Mouse (Mus musculus): ENCODE data around the gene Arid1a.

Arid1a gene

DNA sequence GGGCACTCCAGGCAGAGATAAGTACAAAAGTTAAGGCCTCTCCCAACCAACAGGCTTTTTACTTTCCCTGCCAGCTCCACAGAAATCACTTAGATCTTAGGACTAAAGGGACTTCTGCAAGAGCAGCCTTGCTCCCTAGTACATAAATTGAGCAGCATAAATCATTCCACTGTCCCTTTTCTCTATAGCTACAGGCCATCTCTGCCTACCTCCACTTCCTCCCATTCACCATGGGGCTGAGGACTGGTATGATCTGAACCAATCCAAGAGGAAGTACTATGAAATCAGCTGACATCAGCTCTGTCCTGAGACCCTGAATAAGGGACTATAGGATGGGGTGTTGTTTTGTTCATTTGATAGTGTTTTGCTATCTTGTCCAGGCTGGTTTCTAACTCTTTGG, 26.4 kb downstream of the Arid1a start:
- DNase-seq (ENCODE audit: low read depth, low spot score): no peak

DNA sequence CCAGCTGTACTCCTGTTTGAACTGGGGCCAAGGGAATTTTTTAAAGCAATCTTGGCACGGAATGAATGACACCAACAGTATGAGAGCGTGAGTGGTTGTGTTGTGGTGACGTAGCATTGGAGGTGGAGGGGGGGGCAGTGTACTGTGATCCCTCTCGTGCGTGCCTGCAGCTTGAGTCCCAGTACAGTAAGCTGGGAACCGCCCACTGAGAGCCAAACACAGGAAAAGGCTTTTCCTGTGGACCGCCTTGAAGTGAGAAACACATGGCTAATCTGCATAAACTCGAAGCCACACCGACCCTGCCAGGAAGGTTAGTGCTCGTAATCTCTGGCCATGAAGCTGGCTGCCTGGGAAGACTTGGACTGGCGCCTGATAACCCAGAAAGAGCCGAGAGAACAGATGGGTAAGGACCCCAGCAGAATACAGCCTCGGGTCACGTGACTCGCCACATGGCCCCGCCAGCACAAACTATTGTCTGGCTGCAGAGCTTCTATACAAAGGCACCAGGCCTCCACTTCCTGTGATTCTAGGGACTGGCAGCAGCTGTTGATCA, 27.0 kb downstream of the Arid1a start:
- peak; percentile 80 for DNase-seq (ENCODE audit: low read depth, low spot score)

DNA sequence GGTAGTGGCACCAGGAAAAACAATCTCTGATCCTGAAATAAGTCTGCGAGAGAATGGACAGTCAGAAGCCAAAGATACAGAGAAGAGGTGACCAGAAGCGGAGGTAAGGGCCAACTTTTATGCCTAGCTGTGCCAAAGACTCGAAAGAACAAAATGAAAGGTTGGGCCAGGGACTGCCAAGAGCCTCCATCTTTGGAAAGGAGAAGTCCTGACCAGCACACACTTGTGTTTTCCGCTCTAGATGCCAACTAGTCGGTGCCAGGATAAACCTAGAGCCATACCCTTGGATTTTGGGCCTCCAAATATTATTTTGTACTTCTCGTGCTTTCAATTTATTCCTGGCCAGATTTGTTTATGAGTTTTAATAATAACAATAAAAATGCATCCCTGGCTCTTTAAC, 27.6 kb downstream of the Arid1a start:
- DNase-seq (ENCODE audit: low read depth, low spot score): no peak

DNA sequence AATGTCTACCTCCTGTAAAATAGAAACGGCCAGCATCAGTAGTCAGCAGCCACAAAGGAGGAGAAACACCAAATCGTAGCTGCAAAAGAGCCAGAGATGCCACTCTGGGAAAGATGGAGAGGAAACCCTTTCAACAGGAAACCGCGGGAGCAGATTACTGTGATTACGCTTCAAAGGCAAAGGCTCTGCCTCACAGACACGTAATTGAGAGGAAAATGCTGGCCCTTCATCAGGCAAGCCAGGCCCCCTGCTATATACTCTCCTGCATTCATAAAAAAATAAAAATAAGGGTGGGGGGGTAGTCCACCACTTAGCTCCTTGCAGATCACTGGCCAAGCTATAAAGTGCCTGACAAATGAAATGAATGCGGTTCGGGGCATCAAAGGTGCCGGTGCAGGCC, 28.3 kb downstream of the Arid1a start:
- peak; percentile 50 for DNase-seq (ENCODE audit: low read depth, low spot score)

DNA sequence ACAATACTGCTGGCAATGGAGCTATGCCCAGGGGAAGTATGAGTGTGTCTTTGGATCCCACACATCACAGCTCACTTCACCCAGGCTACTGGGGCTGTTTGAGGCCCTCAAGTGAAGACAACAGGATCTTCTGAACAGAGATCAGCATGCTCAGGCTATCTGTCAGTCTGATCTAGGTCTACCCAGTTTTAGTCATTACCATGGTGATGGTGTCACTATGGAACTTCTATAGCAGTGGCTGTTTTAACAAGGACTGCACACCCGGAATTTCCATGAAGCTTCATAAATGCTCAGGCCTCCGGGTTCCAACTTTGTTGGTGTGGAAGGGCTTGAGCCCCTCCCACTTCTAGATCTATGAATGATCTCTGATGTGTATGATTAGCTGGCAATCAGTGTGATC, 30.9 kb downstream of the Arid1a start:
- peak; percentile 57 for DNase-seq (ENCODE audit: low read depth, low spot score)

DNA sequence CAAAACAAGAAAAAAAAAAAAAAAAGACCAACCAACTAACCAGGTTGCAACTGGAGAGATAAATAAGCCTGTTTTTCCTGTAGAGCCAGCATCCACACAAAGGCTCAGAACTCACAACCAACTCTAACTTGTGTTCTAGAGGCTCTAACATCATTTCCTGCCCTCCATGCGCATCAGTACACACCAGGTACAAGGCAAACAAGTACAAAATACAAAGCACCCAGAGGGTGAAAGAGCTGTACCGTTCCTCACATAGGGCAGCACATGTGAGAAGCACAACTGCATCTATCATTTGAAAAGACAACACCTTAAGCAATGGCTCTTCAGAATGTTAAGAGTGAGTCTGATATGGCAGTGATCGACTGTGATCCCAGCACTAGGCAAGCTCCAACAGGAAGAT, 36.8 kb downstream of the Arid1a start:
- DNase-seq (ENCODE audit: low read depth, low spot score): peak; percentile 33

DNA sequence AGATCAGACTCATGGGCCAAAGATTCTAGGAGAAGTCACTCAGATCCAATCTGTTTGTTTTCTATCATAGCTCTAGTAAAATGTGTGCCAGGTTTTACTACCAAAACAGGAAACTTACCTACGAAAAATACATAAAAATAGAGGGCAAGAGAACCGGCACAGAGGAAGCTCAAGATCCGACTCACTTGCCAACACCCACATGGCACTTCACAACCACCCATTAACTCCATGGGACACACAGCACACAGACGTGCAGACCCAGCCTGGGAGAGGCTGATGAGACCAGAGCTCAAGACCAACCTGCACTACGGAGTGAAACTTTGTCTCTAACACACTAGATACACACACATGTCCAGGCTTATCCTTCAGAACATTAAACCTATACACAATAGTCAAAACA, 43.8 kb downstream of the Arid1a start:
- peak; percentile 46 for DNase-seq (ENCODE audit: low read depth, low spot score)

DNA sequence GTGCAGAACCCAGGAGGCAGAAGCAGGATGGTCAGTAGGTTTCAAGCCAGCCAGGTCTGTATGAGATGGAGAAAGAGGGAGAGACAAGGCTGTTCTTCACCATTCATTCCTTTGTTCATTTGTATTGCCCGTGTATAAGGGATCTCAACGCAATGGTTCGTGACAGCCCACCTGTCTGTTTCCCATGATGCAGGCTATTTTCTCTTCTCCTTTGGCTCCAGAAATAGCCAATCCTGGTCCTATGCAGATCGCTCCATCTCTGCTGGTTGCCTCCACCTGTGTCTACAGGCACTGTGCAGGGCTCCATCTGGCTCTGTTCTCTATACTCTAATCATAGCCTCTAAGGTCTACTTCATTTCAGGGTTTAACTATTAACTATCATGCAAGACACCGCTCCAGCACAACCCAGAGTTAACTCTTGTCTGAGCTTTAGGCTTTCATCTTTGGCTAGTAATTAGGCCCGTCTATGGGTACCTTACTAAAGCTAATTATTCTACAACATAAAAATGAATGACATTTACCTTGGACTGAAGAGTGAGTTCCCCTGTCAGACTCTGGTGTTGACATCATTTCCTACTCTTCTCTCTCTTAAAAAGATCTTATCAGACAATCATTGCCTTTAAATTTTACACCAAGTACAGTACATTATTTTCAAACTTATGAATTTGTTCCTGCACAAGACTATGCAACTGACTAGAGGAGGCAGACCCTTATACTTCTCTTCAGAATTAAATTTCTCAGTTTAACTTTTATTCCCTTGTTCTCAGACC, 45.1 kb downstream of the Arid1a start:
- DNase-seq (ENCODE audit: low read depth, low spot score): peak; percentile 51

DNA sequence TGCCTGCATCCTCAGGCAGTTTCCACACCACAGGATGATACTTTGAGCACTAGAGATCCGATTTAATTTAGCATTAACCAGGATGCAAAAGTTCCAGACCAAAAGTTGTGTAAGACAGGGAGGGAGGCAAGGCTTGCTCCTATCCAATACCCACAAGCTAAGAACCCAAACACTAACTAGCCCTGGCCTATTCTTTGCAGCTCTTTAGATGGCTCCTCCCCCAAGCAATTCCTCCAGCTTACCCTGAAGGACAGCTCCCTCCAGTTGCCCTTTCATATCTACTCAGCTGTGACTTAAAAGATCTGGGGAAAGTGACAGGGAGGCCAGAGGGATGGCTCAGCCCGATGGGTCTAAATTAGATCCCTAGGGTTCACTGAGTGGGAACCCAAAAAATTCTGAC, 47.2 kb downstream of the Arid1a start:
- no peak for DNase-seq (ENCODE audit: low read depth, low spot score)

DNA sequence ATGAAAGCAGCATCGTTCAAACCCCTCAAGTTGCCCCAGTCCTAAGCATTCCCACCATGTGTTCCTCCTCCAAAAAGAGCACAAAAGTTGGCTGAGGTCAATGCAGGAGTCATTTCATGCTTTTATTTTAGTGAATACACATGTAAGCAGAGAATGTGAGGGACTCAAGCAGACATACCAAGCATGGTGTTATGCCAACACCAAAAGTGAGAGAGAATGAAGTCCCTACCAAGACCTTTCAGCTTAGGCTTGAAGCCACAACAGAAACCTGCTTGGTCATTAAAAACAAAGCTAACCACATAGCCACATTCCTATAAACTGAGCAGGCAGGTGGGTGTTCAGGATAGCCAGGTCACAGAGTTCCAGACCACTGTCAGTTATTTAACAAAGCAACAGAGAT, 49.1 kb downstream of the Arid1a start:
- DNase-seq (ENCODE audit: low read depth, low spot score): no peak

DNA sequence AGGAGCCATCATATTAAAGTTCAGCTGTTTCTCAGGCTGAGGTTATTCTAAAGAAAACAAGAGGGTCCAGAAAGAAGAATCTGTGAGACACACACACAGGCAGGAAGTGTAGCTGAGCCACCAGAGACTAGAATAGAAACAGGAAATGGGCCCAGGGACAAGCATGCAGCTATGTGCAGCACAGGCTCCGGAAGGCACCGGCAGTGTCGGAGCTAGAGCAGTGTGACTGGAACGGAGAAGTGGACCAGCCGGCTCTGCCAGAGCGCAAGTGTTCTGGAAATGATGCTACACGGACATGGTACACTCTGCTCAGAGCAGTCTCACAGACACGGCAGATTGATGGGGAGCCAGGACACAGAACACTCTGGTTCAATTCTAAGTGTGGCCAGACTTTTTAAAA, 49.6 kb downstream of the Arid1a start:
- DNase-seq (ENCODE audit: low read depth, low spot score): peak; percentile 88

DNA sequence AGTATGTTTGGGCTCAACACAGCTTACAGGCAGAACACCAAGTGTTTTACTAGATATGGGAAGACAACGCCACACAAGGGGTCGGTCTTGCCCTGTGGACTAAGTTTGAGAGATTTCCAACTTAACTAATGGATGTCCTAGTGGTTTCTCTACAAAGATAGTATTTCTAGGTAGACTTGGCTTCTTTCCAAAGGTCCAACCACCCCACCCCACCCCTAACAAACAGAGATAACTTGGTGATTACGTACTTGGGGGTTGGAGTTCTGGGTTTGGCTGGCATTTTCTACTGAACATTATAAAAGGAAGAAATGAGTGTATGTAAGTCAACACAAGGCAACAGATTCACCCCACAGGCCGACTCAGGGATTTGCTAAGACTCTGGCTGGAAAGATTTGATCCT, 51.5 kb downstream of the Arid1a start:
- no peak for DNase-seq (ENCODE audit: low read depth, low spot score)

DNA sequence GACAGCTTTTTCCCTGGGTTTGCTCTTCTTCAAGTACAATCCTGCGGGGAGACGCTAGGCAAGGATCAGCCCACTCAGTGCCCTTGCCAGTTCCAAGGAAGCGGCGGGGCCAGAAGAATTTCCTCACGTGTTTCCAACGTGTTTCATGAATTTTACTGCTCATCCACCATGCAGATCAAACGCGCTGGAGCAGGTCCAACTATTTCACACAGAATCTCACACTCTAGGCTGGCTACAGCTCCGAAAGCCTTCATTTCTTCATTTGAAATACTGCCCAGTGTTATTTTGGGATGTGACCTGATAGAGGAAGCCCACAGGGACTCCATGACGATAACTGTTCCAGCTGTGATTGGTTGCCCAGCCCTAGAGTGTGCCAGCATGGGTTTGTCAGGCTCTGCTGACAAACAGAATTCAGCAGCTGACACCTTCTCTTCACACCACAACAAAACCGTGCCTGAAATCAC, 55.6 kb downstream of the Arid1a start:
- DNase-seq (ENCODE audit: low read depth, low spot score): no peak

DNA sequence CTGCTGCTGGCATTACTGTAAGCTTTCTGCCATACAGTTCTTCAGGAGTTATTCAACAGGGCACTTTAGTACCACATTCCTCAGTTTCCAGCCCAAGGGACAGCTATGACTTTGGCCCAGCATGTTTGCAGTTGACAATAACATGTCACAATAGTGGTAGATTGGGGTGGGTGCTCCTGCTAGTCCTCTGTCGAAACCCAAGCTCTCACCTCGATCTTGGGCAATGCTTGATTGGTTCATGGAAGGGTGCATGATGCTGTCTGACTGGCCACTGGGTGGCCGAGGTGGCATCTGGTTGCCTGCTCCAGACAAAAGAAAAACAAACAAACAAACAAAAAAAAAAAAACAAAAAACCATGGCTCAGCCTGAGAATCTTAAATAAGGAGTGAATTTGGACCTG, 61.2 kb downstream of the Arid1a start:
- no peak for DNase-seq (ENCODE audit: low read depth, low spot score)

DNA sequence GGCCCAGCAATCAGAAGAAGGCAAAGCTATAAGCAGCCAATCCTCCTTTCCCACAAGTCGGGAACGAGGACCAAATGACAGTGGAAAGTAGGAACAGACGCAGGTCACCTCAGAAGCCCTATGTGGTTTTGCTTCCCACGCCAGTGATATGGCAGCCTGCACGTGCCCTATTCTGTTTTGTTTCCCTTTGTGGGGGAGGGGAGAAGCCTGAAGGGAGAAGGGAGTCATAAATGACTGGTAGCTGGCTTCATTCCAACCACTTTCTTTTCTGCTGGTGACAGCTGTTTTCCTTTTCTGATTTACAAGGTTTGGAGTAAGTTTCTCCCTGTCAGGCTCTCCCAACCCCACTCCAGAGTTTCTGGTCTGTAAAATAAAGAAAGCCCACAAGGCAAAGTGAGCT, 66.3 kb downstream of the Arid1a start:
- peak; percentile 31 for DNase-seq (ENCODE audit: low read depth, low spot score)

DNA sequence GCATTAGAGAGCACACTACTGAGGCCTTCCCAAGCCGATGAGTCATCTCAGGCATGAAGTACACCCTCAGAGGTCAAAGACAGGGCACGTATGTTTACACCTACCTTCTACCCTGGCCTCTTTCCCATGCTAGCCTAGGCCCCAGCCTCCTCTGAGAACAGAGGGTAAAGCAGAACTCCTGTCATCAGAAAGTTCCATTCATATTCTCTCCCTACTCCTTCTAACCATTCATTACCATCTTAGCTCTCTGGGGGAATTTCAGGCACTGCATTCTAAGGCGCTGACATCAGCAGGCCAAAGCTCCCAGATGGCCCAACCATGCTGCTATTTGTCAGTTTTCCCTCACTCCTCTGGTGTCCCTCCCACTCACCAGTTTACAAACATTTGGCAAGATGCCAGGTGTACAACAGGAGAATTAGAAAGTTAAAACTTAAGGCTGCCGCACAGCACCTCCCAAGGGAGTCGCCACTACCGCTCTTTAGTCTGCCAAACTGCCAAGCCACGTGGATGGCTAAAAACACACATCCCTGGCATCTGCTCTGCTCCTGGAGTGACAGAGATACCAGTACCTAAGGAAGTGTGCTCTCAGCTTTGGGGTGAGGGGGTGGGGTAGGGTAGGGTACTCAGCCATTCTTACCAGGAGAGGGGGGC, 68.0 kb downstream of the Arid1a start:
- DNase-seq (ENCODE audit: low read depth, low spot score): peak; percentile 60

DNA sequence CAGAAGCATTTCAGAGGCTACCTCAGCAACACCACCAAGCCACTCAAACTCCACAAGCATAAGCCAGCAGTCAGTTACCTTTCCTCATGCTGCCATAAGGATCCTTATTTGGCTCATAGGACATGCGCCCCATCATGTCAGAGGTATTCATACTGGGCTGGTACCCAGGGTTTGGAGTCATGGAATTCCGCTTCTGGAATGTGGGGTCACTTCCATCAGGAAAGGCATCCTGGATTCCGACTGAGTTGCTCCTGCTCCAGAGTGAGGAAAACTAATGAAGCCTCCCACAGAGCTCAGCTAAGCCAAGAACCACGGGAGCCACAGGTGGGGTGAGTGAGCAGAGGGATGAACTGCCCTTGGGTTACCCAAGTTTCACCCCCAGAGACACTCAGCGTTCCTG, 69.4 kb downstream of the Arid1a start:
- DNase-seq (ENCODE audit: low read depth, low spot score): no peak

DNA sequence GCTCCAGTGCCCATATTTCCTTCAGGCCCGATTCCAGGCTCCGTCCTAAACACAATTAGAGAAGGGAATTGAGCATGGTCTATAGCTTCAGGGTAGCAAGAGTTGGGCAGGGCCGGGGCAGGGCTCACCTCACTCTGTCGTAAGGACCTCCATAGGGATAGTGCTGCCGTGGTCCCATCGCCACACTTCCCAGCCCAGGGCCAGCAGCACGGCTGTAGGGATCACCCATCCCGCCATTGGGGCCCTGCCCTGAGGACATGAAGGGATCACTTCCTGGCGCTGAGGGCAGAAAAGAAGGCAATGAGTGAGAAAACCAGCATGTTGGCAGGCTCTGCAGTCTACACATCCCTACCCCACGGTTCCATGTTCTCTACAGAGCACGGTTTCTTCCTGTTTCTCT, 70.1 kb downstream of the Arid1a start:
- no peak for DNase-seq (ENCODE audit: low read depth, low spot score)

DNA sequence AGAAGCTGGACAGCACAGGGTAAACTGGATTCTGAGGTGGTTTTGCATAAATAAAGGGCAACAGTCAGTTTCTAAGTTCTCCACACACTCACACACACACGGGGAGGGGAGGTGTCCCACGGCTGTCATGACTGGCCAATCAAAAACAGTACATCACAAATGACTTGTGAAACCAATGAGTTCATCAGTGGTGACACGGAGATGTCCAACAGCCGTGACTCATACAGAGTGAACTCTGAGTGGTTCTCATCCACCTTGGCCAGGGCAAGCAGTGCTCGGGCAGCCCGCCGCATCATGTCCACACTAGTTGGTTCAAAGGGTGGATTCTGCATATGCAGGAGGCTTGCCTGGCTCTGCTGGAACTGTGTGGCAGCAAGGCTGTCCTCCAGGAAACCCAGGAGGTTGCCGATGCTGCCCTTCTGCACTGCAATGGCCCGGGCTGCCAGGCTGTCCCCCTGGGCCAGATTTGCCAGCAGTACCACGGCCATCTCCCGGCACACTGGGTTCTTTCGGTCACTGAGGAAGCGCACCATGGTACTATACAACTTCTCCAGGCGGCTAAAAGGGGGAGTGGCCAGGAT, 76.3 kb downstream of the Arid1a start:
- no peak for DNase-seq (ENCODE audit: low read depth, low spot score)

DNA sequence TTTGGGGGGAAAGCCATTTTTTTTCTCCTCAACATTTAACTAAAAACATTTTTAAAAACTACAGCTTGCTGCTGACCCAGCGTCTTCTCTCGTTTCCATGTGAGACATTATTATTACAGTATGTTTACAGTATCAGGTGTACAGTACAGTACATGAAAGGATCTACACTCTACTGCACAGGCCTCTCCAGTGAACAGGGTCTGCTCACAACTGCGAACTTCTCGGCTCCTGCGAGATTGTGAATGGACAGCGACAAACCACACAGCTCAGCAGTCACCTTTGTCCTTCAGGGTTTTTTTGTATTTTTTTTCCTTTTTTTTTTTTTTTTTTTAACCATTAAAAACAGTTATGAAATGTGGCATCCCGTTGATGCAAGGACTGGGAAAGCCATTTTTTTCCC, 76.9 kb downstream of the Arid1a start:
- no peak for DNase-seq (ENCODE audit: low read depth, low spot score)

DNA sequence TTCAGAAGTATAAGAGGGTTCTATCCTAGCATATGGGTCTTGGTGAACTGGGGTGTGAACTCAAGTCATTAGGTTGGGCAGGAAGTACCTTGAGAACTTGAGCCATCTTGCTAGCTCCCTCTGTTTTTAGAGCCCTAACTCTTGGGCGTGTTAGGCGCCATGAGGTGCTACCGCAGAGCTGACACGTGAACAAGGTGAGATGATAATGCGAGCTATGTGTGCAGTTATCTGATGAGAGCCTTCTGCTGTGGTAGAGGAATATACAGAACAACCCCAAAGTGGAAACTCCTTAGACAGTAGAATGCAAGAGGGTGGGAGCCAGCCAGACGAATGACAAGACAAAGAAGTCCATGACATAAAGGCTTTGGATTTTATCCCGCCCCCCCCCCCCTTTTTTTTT, 79.3 kb downstream of the Arid1a start:
- peak; percentile 68 for DNase-seq (ENCODE audit: low read depth, low spot score)

DNA sequence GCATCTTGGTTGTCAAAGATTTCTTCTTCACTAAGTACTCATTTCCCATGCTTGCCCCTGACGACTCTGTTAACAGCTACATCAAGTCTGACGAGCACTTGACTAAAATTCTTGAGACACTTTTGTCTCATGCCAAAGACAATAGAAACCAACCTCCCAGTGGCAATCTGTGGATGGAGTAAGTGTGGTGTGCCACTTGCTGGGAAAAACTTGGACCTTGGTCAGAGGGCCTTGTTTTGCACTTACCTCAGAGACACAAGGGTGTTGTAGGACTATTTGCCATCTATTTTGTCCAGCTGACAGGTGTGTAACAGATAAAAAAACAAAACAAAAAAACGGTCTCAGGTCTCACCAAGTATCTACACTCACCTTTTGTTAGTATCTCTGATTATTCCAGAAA, 80.4 kb downstream of the Arid1a start:
- DNase-seq (ENCODE audit: low read depth, low spot score): no peak

DNA sequence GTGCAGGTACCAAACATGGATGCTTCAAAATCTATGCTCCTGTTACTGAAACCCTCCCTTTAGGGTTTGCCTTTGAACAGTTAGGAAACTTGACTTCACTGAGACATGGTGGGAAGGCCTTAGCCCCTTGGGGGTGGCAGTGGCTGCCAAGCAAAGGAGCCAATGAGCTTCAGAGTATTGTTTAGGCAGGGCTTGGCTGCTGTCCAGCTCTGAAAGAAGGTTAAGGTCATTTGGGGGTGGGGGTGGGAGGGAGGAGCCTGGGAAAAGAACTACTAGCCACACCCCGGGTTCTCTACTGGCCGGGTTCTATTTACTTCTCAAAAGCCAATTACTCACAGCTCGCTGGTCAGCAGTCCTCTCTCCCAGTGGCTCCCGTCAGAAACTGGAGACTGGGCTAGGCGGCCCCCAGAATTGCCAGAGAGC, 81.0 kb downstream of the Arid1a start:
- no peak for DNase-seq (ENCODE audit: low read depth, low spot score)

All from CD4-positive, CD25-positive, alpha-beta regulatory T cell, adult 2 months (primary cell).